Mouse (Mus musculus): Measurements from ENCODE around the gene Zfp972.
"Not testable (repeated sequence)": the region's sequence is repeated elsewhere in the genome, so short reads cannot be mapped to it uniquely, and the experiment has no call there.

Zfp972 gene

GRCm38 (mm10) chr2:177925563-177926103 lies at the start of gene Zfp972:
TSS of gene Zfp972 (minus strand) at chr2:177925613.
- DNase-seq (ENCODE audit: low spot score in 2 of 2): not testable (repeated sequence)

- not testable (repeated sequence) for DNase-seq (ENCODE audit: low spot score in 2 of 2)
Observed at GRCm38 (mm10) chr2:177974814-177975213, 49.4 kb upstream of the Zfp972 start.

GRCm38 (mm10) chr2:177957145-177957544 lies 31.7 kb upstream of the Zfp972 start, which contains the start of gene Gm14326:
TSS of gene Gm14326 (minus strand) at chr2:177957297.
- DNase-seq (ENCODE audit: low spot score in 2 of 2): peak; percentile 28 to 51

GRCm38 (mm10) chr2:177956734-177957133 lies 31.3 kb upstream of the Zfp972 start:
- peak in 1 of 2 experiments; percentile 18 for DNase-seq (ENCODE audit: low spot score in 2 of 2)

- not testable (repeated sequence) for DNase-seq (ENCODE audit: low spot score in 2 of 2)
Observed at GRCm38 (mm10) chr2:177903276-177903675, 22.1 kb downstream of the Zfp972 start.

GRCm38 (mm10) chr2:177898171-177898570 lies 27.2 kb downstream of the Zfp972 start:
- DNase-seq (ENCODE audit: low spot score in 2 of 2): not testable (repeated sequence)

GRCm38 (mm10) chr2:177897046-177897578 lies 28.3 kb downstream of the Zfp972 start, which contains the start of gene Gm14327:
TSS of gene Gm14327 (plus strand) at chr2:177897096.
- not testable (repeated sequence) for DNase-seq (ENCODE audit: low spot score in 2 of 2)

GRCm38 (mm10) chr2:177887743-177888142 lies 37.7 kb downstream of the Zfp972 start:
- DNase-seq (ENCODE audit: low spot score in 2 of 2): not testable (repeated sequence)

GRCm38 (mm10) chr2:177862254-177862653 lies 63.2 kb downstream of the Zfp972 start:
- not testable (repeated sequence) for DNase-seq (ENCODE audit: low spot score in 2 of 2)
